Mouse (Mus musculus) WW6 (cell line): ENCODE results near the gene Spata25.
"Not testable (repeated sequence)": the region's sequence is repeated elsewhere in the genome, so short reads cannot be mapped to it uniquely, and the experiment has no call there.

Experiments used
- DNase-seq: peaks from one replicate; pipeline ENCODE4 v3.0.0-alpha.2; 2013; ENCODE audit warnings: low read depth, low spot score

Spata25 gene

DNA sequence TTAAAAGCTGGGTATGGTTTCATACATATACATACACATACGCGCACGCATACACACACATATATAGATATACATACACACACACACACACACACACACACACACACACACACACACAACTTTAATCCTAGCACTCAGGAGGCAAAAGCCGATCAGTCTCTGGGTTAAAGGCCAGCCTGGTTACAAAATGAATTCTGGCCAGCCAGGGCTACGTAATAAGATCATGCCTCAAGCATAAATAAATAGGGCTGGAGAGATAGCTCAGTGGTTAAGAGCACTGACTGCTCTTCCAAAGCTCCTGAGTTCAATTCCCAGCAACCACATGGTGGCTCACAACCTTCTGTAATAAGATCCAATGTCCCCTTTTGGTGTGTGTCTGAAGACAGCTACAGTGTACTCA, 27.2 kb upstream of the Spata25 start:
- not testable (repeated sequence) for DNase-seq

DNA sequence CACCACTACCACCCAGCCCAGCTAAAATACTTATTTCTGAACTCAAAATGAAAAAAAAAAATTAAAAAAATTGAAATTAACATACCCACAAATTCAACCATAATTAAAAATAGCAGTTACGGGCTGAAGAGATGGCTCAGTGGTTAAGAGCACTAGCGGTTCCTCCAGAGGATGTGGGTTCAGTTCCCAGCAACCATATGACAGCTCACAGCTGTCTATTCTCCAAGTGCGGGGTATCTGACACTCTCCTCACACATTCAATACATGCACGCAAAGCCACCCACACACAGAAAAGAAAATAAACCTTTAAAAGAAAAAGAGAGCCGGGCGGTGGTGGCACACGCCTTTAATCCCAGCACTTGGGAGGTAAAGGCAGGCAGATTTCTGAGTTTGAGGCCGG, 21.7 kb upstream of the Spata25 start:
- no peak for DNase-seq

DNA sequence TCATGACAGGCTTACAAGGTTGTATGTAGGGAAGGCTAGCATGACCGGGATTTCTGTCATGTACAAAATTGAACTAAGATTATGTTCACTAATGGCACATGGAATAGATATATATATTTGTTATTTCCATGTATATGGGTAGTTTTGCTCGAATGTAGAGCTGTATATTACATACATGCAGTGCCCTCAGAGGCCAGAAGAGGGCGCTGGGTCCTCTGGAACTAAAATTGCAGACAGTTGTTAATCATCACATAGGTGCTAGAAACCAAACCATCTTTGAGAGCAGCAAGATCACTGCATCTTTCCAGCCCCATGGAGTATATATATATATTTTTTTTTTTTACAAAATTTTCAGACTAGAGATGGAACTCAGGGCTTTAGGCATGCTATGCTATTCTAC, 17.4 kb upstream of the Spata25 start:
- DNase-seq, result no peak

DNA sequence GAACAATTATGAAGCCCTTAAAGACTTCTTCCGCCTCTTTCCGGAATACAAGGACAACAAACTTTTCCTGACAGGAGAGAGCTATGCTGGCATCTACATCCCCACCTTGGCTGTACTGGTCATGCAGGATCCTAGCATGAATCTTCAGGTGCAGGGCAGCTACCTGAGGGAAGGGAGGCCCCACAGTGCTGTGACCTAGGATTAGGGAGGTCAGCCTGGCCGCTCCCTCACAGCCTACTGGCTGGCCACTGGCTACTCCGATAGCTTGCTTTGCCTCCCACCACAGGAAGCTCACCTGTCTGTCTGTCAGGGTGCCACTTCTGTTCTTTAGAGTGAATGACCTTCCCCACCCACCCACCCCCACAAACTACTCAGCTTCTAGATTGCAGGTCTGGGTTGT, 6.8 kb upstream of the Spata25 start:
- DNase-seq, result no peak

DNA sequence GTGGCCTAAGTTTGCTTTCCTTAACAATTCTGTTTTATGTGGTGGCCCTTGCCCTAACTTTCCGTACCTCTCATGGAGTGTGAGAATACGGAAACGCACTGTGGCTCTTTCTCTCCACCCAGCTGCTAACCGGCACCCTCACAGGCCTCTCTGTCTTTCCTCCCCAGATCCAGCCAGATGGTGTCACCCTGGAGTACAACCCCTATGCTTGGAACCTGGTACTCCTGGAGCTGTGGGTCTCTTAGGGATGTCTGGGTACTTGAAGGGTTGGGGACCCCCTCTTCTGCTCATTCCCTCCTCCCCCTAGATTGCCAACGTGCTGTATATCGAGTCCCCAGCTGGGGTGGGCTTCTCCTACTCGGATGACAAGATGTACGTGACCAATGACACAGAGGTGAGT, 6.2 kb upstream of the Spata25 start:
- DNase-seq, result no peak

DNA sequence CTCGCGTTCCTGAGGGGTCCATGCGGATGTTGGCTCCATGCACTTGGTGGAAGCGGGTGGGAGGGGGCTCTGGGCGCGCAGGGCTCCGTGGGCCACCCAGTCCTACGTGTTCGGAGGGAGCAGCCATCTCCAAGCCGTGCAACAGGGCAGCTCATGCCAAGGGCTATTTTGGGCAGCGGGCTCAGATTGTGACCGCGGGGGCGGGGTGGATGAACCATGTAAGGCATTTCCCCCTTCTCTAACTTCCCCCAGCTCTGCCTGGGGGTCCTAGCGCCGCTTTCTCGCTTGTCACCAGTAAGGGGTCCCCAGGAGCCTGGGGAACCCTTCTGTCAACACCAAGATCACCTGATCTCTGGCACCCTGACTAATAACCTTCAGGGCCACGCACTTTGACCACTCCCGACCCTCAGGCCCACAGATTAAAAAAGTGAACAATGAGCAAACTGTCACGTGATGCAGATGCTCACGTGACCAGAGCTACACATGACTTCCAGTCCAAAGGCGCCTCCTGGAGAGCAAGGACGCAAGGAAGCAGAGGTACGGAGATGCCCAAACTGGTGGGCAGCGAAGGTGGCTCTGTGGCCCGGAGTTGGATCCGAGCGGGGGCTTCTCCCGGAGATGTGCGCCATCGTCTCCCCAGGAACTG, 5.1 kb upstream of the Spata25 start, which contains the start of gene Neurl2:
Gene Neurl2, minus strand, starts transcription at position 143 of the 646 bp plus-strand sequence.
- peak; percentile 91 for DNase-seq

DNA sequence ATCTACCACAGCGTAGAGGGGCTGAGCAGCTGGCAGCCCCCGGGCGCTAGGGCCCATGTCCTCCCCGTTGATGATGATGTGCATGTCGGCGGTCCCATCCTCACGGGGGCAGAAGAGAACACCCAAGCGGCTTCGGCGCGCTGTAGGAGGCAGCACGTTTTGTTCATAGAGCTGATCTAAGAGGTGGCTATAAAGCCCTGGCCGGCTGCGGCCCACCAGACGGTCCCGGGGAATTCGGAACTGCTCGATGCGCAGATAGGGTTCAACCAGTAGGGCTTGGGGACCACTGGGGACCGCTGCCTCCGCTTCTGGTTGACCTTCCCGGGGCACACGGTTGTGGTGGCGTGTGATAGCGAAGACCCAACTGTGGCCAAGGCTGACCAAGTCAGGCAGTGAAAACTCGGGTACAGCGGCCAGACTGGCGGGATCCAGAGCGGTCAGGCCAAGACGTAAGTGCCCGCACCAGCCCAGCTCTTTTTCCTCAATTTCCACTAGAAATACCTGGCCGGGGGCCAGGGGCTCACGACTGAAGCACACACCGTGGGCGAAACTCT, 4.5 kb upstream of the Spata25 start, which contains the start of gene Ctsa:
Gene Ctsa, plus strand, starts transcription at position 126 of the 554 bp plus-strand sequence.
- no peak for DNase-seq

DNA sequence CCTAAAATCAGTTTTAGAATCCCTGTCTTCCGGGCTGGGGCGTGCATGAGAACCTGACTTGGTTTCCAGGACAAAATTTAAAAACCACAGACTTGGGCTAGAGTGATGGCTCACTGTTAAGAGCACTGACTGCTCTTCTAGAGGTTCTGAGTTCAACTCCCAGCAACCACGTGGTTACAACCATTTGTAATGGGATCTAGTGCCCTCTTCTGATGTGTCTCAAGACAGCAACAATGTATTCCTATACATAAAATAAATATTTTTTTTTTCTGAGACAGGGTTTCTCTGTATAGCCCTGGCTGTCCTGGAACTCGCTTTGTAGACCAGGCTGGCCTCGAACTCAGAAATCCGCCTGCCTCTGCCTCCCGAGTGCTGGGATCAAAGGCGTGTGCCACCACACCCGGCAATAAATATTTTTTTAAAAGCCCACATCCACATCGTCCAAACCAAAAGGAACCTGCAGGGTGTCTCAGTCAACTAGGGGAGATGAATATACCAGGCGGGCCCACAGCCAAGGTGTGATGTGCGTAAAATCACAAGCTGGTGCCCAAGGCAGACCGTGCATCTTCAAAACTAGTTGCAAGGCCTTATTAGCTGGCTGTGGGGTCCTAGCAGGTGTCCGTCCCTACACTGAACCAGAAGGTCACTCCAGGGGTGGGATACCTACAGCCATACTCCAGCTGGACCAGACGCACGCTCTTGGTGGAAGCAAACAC, 3.9 kb upstream of the Spata25 start:
- no peak for DNase-seq

DNA sequence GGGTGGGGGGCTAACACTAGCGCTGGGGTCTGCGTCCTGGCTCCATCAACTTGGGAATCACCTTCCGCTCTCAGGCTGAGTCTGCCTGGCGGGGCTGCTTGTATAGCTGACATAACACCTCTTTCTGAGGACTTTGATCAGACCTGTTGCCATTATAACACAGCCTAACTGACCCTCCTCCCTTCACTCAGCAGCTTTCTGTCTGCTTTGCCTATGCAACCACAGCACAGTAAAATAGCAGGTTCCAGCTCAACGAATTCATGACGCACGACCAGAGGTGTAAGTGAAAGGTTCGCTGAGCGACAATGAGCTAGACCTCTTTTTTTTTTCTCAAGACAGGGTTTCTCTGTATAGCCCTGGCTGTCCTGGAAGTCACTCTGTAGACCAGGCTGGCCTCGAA, 2.7 kb upstream of the Spata25 start:
- no peak for DNase-seq

DNA sequence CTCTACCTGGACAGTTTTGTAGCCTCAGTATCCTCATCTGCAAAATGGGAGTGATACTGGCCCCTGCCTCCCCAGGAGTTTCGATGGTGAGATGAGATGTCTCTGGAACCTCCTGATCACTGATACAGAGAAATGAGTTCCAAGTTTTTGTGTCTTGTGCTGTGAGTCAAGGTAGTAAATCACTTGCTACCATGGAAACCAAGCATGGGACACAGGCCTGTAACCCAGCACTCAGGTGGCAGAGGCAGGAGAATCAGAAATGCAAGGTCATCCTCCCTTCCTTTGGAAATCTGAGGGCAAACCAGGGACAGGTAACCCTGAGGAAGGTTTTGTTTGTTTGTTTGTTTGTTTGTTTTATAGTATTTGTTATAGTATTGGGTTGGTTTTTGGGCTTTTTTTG, 753 bp upstream of the Spata25 start:
- no peak for DNase-seq

DNA sequence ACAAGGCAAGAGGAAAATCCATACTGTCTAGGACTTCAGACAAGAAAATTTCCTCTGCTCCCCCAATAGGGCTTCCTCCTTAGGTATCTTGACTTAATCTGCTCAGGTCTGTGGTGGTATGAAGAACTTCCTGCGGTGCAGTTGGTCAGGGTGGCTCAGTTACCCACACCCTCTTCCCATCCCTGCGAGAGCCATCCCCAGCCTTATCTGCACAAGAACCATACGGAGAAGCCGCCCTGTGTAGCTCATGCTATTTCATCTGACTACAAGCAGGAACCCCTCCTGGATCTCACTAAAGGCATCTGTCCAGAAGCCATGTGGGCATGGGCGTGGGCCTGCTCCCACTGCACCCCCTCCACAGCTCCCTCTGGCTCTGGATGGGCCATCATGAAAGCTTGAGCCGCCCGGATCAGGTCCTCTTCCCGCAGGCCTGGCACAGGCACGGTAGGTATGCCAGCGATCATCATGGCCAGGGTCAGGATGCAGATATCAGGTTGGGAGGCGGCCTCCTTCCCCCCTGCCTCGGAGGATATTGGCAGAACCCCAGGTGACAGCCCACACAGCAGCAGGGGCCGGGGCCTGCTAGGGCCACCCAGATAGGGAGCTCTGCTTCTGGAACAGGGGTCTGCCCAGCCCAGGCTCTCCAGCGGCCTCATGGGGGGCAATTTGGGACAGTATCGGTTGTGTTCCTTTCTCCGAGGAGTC, 1.0 kb downstream of the Spata25 start:
- no peak for DNase-seq

DNA sequence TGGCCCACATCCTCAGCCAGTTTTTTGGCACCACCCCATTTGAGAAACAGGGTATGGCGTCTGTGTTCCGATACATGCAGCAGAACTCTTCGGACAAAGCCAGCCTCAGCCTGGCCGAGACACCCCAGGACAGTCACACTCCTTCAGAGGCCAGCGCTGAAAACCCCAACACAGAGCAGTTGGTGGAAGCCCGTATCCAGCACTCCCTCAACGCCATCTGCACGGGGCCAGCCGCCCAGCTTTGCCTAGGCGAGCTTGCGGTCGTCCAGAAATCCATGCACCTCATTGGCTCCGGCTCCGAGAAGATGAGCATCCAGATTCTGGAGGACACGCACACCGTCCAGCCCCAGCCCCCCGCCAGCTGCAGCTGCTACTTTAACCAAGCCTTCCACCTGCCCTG, 2.8 kb downstream of the Spata25 start:
- DNase-seq, result no peak

DNA sequence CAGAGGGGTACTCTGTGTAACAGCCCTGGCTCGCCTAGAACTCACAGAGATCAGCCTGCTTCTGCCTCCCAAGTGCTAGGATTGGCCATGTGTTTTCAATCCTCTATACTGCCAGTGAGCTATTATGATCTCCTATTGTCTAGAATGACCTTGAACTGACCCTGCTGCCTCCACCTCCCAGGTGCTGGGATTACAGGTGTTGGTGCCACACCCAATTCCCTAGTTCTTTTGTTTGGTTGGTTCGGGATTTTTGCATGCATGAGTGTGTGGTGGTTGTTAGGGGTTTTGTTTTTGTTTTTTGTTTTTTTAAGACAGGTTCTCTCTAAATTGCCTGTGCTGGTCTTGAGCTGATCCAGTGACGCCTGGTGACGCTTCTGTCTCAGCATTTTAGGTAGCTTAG, 4.4 kb downstream of the Spata25 start:
- DNase-seq, result no peak

DNA sequence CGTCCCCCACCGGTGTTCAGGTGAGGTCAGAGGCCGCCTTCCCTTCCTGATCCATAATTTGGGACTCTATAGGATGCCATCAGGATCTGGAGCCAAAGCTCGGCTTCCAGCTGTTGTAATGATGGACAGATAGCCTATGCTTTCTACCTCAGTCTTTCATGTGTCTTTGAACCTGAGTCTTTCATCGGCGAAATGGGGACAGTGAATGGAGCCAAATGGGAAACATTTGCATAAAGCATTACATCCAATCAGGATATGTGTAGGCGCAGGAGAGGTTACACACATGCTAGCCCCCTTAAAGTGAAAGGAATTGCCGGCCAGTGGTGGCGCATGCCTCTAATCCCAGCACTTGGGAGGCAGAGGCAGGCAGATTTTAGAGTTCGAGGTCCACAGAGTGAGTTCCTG, 5.2 kb downstream of the Spata25 start:
- DNase-seq, result no peak

DNA sequence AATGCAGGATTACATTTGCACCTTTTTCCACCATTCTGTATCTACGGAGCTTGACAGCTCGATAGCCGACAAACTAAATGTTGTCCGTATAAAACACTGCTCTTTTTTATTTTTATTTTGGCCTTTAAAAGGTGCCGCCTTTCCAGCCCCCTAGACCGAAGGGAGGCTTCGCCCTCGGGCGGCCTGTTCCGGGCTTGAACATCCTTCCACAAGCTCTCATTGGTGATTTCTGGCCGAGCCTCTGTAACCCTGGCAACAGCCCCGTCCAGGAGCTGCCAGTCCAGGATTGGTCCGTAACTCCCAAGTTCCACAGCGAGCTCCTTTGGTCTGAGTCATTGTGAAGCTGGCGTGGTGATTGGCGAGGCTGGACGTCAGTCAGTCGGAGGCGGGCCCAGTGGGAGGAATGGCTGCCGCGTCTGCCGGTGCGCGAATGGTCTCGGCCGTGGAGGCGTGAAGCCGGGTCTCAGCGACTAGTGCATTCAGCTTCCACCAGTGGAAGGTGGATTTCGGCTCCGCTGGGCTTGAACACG, 5.6 kb downstream of the Spata25 start, which contains the start of gene Zswim1:
Gene Zswim1, plus strand, starts transcription at position 51 of the 530 bp plus-strand sequence.
- DNase-seq, result peak; percentile 94

DNA sequence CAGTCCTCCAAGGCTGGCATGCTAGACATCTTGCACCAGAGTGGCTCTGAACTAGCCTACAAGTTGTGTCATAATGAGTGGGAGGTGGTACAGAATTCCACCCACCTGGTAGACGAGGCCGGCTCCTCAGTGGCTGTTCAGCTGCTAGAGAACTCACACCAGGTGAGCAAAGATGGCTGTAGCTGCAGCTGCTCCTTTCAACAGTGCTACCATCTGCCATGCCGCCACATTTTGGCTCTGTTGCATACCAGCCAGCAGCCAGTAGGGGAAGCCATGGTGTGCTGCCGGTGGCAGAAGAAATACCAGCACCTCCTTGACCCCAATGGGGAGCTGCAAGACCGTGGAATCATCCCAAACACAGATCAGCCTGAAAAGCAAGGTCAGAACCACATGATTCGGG, 7.3 kb downstream of the Spata25 start:
- no peak for DNase-seq

DNA sequence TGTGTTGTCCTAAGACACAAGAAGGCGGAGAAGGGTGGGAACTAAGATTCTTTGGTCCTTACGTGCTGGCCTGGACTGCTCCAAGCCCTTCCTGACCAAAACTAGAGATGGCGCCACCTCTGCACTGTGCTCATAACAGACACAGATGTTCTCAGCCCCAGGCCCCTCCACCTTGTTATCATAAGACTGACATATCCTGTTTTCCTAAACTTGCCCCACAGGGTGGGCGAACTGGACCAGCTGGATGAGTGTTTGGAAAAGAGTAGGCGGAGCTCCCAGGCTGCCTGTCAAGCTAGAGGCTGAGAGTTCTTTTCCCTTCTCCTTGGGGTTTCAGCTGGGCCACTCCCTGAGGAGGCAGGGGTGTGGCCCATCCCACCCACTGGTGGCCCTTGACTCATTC, 10.6 kb downstream of the Spata25 start:
- no peak for DNase-seq

DNA sequence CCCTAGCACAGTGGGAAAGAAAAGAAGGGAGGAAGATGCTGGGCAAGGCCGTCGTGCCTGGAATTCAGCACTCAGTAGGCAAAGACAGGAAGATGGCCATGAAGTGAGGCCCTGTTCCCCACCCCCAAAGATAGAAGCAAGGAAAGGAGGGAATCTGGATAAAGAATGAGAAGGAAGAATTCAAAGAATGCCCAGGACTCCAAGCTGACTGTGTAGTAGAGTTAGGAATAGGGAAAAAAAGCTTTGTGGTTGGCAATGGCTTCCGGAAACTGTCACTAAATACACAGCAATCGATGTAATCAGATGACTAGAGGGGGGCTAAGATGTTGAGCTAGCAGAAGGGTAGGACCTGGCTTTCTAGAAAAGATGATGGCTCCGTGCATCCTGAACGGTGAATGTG, 11.1 kb downstream of the Spata25 start:
- DNase-seq, result no peak

DNA sequence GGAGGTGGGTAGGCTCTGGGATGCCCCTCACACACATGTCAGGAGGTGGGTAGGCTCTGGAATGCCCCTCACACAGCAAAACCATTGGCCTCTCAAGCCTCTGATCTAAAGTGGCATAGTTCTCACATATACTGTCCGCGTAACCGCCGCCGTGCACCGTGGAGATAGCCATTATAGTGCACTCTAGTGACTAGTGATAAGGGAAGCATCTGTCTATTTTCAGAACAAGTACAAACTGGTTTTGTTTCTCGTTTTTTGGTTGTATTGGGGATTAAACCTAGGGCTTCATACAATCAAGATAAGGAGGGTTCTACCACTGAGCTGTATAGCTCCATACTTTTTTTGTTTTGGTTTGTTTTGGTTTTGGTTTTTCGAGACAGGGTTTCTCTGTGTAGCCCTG, 12.5 kb downstream of the Spata25 start:
- DNase-seq, result no peak

DNA sequence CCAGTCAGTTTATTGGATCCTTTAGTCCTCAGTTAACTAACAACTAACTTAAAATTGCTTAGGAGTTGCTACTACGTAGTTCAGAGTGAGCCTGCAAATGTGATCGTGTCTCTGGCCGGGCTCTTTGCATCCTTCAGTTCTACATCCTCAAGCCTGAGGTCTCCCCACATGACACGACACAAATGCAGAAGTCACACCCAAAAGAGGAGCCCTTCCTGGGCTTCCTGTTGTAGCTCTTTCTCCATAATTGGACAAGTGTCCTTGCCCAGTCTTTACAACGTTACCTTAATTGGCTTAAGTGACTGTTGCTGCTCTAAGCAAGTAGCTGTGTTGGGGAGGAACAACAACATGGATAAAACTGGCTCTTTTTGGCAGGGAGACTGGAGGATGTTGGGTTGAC, 13.0 kb downstream of the Spata25 start:
- DNase-seq, result no peak

DNA sequence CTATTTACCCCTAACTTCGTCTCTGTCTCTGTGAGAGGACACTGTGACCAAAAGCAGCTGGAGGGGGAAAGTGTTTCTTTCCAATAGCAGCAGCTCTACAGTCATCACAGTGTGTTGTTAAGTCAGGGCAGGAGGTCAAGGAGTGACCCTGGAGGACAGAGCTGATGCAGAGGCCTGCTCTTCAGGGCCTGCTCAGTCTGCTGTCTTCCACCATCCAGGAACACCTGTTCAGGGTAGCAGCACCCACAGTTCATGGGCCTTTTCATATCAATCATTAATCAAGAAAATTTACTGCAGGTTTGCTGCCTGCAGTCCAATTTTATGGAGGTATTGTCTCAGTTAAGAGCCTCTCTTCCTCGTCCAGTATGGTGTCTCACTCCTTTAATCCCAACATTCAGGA, 14.8 kb downstream of the Spata25 start:
- DNase-seq, result no peak

DNA sequence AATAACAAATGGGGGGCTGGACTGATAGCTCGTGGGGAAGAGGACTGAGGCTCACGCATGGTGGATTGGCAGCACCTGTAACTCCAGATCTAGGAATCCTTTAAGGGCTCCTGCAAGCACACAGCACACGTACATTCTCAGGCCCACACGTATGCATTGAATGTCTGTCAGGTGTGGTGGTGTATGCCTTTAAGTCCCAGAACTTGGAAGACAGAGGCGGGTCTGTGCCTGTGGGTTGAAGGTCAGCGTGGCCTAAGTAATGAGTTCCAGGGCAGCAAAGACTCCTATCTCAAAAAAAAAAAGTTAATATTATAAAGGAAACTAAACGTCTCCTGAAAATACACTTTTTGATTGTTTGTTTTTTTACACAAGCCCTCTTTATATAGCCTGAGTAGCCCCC, 21.7 kb downstream of the Spata25 start:
- DNase-seq, result no peak
